Mouse (Mus musculus) brown adipose tissue, adult 24 weeks (tissue): ENCODE data around the gene Il31ra. TPM values are rescaled to one million over a fixed set of nuclear protein-coding genes. Genes with fewer than 3 reads are reported as not detected.

Experiments
- H3K27ac ChIP-seq: fragments of 200-500 bp; replicated peaks from 2 replicates; pipeline ENCODE4 v1.5.1; 2012; ENCODE audit warnings: low read depth, mild to moderate bottlenecking, low read length
- H3K4me1 ChIP-seq: fragments of 200-500 bp; 2 replicates; pipeline ENCODE4 v1.6.1; 2012; ENCODE audit warnings: low read length, mixed read lengths; ENCODE audit not compliant: control insufficient read depth, insufficient read depth, insufficient read length
- H3K4me3 ChIP-seq: fragments of 200-500 bp; 2 replicates; pipeline ENCODE4 v1.5.1; 2012; ENCODE audit warnings: low read depth, mild to moderate bottlenecking, low read length, moderate library complexity; ENCODE audit not compliant: insufficient read depth
- polyA plus RNA-seq: library from polyadenylated mRNA; stranded (reverse); fragments of >200 nt; gene quantifications from 2 replicates; pipeline ENCODE4 v1.2.4, GENCODE M21; 2012; ENCODE audit not compliant: missing spikeins, insufficient read depth, insufficient read length

Gene Il31ra
- polyA plus RNA-seq, 1 experiment: not detected

- no peak overlapping the region for H3K4me3 ChIP-seq
- no peak overlapping the region for H3K27ac ChIP-seq
- peaks cover 10% of the 10 kb centered on the region for H3K4me1 ChIP-seq
Observed at GRCm38 (mm10) chr13:112472401-112473023, 121.6 kb downstream of the Il31ra start.

DNA sequence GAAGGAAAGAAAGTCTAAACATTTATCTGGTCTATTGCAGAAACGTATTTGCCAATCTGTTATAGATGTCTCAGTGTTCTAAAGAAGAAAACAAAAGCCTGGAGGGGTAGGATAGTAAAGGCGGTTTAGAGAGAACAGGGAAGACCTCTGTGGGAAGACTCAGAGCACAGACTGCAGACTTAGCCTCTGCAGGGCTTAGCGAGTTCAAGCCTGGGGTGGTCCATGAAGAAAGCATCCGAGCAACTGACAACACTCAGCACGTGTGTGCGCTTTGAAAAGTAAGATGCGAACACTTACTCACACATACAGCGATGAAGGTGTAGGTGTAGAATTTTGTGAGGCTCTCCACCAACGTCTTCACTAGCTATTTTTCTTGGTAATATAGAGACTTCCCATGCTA, 123.0 kb downstream of the Il31ra start:
- peaks cover 16% of the 10 kb centered on the region for H3K4me1 ChIP-seq
- no peak overlapping the region for H3K27ac ChIP-seq
- H3K4me3 ChIP-seq: no peak overlapping the region

Other genes with a start within 250 kb of the Il31ra start
- gene Il6st, start 130.3 kb downstream of the Il31ra start, polyA plus RNA-seq: 38.2 and 43.1 TPM in 2 replicates
- gene Ddx4, start 58.1 kb upstream of the Il31ra start, polyA plus RNA-seq: not detected in 2 replicates
- 4.2 and 6.3 TPM in 2 replicates for gene Slc38a9, start 66.4 kb upstream of the Il31ra start, polyA plus RNA-seq
- gene Plpp1, start 206.4 kb upstream of the Il31ra start, polyA plus RNA-seq: 10.1 and 15.5 TPM in 2 replicates